Mouse (Mus musculus) embryonic facial prominence, embryonic 10.5 days (tissue): ENCODE results near the gene Siae. TPM values are rescaled to one million over a fixed set of nuclear protein-coding genes. Genes with fewer than 3 reads are reported as not detected.

Experiments
- DNase-seq: peaks from one replicate; pipeline ENCODE4 v3.0.0-alpha.2; 2017; ENCODE audit warnings: low spot score
- H3K27ac ChIP-seq: fragments of 300-500 bp; sonication (generic); replicated peaks from 2 replicates; pipeline ENCODE4 v1.5.1; 2016; ENCODE audit warnings: mild to moderate bottlenecking
- H3K27me3 ChIP-seq: fragments of 300-500 bp; sonication (generic); replicated peaks from 2 replicates; pipeline ENCODE4 v1.6.1; 2016; ENCODE audit warnings: low read depth, mild to moderate bottlenecking; ENCODE audit not compliant: poor library complexity, severe bottlenecking
- H3K36me3 ChIP-seq: fragments of 300-500 bp; sonication (generic); replicated peaks from 2 replicates; pipeline ENCODE4 v1.6.1; 2016; ENCODE audit warnings: mild to moderate bottlenecking, moderate library complexity
- H3K4me1 ChIP-seq: fragments of 300-500 bp; sonication (generic); 2 replicates; pipeline ENCODE4 v1.6.1; 2016
- H3K4me3 ChIP-seq: fragments of 300-500 bp; sonication (generic); 2 replicates; pipeline ENCODE4 v1.5.1; 2016; ENCODE audit warnings: mild to moderate bottlenecking, moderate library complexity
- H3K9me3 ChIP-seq: fragments of 300-500 bp; sonication (generic); 2 replicates; pipeline ENCODE4 v1.6.1; 2016; ENCODE audit warnings: mild to moderate bottlenecking
- WGBS: fragments of 180-500 bp; shearing (Covaris S2); methylation state at CpG from one replicate; pipeline ENCODE4 v1.1.7; 2016; 5-methylcytosine and 5-hydroxymethylcytosine counted together
- polyA plus RNA-seq: library from polyadenylated mRNA; unstranded; fragments of >200 nt; fragmentation: Nextera tagmentation; extraction: Ambion mirVana; gene quantifications from 2 replicates; pipeline ENCODE4 v1.2.1, GENCODE M21; 2016

Siae gene
- polyA plus RNA-seq, 1 experiment from 2014 or later: 4.8 TPM

DNA sequence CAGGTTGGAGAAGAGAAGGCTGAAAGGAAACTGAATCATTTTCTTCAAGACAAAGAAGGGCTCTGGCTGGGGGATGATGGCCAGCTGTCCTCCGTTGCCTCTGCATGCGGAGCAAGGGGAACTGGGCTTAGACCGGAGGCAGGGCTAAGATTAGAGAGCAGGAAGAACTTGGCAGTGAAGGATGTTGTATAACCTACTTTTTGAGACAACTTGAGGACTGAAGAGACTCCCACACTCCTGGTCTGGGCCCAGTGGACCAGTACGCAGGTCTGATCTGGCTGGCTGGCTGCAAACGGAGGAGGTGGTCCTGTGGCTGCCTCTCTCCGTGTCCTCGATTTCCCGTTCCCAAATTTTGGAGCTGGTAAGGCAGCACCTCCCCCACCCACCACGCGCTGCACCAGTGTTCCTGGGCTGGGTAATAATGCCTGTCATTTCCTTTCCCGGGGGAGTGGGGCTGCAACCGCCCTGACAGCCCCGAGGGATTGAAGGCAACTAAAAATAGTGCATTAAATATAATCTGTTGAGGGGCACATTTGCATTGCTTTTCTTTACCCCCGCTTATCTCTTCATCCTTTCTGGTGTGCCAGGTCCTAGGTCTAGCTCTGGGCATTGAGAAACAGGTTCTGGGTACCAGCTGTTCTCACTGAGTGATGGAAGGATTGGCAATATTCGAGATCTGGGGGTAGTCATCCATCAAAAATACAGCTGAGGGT lies 12.6 kb downstream of the Siae start:
- 0 out of 2 replicates have a peak, but pooled peaks cover 11% of the 10 kb centered on the region for H3K27me3 ChIP-seq
- H3K27ac ChIP-seq: no peak overlapping the region
- H3K4me3 ChIP-seq: no peak overlapping the region
- H3K4me1 ChIP-seq: peaks cover 15% of the 10 kb centered on the region
- WGBS: 46% methylated on average over 15 of the region's 15 CpGs
- DNase-seq: no peak
- no peaks in the 10 kb centered on the region for H3K9me3 ChIP-seq
- H3K36me3 ChIP-seq: no peaks in the 10 kb centered on the region

DNA sequence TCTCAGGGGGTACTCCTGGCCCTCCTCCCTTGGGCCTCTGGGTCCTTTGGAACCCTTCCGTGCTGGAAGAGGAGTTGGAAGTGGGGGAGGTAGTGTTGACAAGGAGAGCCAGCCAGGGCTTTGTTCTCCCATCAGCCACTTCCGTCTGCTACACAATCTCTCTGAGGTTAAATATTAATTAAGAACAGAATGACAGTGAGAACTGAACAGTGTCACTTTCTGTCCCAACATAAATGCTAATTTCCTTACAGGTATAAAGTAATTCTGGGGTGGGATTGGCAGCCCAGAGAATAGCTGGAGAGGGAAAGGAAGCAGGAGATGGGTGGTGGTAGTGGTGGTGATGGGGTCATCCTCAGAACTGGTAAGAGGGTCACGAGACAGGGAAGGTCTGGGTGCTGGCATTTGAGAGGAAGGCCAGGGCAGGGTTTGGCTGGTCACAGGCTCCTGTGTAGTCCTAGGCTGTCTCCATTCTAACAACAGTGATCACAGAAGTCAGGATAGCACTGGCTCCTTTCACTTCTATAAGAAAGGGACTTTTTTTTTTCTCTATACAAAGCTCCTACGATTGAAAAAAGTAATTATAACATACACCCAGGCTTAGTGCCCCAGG lies 13.2 kb downstream of the Siae start:
- H3K4me1 ChIP-seq: peaks cover 15% of the 10 kb centered on the region
- H3K9me3 ChIP-seq: no peaks in the 10 kb centered on the region
- 57% methylated on average over 4 of the region's 4 CpGs for WGBS
- 0 out of 2 replicates have a peak, but pooled peaks cover 11% of the 10 kb centered on the region for H3K27me3 ChIP-seq
- H3K27ac ChIP-seq: no peak overlapping the region
- no peak overlapping the region for H3K4me3 ChIP-seq
- H3K36me3 ChIP-seq: no peaks in the 10 kb centered on the region
- no peak for DNase-seq

DNA sequence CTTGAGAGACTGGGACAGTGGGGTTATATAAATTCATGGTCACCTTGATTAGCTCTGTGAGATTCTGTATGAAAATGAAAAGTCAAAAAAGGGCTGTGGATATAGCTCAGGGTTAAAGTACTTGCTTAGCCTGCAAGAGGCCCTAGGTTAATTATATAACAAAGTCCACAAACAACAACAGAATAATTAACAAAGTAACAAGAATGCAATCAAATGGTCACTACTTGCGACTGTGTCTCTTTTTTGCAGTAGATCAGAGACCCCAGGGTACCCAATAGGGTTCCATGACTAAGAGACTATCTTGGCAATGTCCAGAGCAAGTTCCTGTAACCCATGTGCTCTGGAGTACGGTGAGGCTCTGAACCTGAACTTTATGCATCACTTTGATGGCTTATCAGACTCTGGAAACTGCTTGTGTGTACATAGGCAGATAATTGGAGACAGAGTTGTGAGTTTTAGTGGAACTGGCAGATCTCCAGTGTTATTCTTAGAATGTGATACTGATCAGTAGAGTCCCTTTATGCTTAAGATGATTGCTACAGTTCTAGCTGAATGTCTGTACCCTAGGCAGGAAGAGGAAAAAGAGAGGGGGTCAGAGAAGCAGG lies 13.8 kb downstream of the Siae start:
- 76% methylated on average over 2 of the region's 2 CpGs for WGBS
- H3K36me3 ChIP-seq: no peaks in the 10 kb centered on the region
- no peak overlapping the region for H3K4me3 ChIP-seq
- no peaks in the 10 kb centered on the region for H3K9me3 ChIP-seq
- no peak for DNase-seq
- H3K27ac ChIP-seq: no peak overlapping the region
- H3K4me1 ChIP-seq: peaks cover 15% of the 10 kb centered on the region
- 0 out of 2 replicates have a peak, but pooled peaks cover 11% of the 10 kb centered on the region for H3K27me3 ChIP-seq

DNA sequence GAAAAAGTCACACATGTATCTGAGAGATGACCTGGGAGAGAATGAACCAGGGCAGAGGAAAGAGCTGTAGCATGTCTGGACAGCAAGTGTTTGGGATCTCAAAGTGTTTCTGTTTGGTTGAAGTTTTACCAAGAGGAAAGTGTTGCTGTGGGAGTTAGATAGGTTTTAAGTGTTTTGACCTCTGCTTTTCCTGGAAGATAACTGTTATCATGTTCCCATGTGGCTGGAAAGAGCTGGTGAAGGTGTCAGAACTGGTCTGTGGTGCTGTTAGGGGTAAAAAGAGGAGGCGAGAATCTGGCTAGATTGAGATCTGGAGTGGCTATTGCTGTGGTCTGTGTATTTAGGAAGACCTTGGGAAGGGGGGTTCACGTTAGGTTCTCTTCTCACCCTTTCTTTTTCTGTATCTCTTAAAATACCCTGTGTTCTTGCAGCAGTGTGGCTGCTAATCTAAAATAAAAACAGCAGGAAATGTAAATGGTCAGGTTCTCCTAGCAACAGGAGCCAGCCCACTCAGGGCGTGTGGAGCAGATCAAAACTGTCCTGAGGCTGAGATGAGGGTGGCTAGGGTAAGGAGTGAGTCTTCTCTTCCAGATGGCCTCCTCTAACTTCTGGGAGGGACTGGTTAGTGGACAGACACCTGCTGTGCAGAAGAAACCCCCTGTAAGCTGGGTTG lies 16.8 kb downstream of the Siae start:
- no peaks in the 10 kb centered on the region for H3K9me3 ChIP-seq
- no peak overlapping the region for H3K27ac ChIP-seq
- H3K36me3 ChIP-seq: no peaks in the 10 kb centered on the region
- peaks cover 22% of the 10 kb centered on the region for H3K4me1 ChIP-seq
- no peak overlapping the region for H3K4me3 ChIP-seq
- DNase-seq: no peak
- peaks cover 11% of the 10 kb centered on the region; the same call in 1 of the 2 replicates for H3K27me3 ChIP-seq
- 69% methylated on average over 3 of the region's 3 CpGs for WGBS

DNA sequence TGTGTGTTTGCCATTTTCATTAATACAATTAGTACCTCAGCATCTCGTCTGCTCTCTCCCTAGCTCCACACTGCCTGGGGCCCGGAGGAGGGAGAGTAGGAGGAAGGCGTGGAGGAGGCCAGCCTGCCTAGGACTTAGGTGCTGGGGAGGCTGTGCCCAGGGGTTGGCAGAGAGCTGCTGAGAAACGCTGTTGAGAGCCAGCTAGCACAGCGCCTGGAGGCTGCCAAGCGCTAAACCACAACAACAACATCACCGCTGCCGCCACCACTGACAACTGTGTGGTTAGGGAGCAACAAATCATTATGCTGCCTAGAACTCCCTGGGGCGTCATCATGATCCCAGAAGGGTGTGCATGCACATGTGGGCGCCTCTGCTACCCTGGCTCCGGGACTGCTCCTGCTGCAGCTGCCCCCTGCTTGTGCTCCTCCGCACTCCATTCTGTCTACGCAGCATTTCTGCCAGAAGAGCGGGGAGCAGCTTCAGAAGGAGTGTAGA lies 21.0 kb downstream of the Siae start:
- Histone ChIP-seq H3K27me3 (no peaks in the 10 kb centered on the region; the same call in 1 of the 2 replicates), H3K36me3 (no peaks in the 10 kb centered on the region), H3K27ac (no peak overlapping the region; the same call in 1 of the 2 replicates), H3K4me3 (peak overlapping the region; percentile 27; the same call in 1 of the 2 replicates), H3K4me1 (peaks cover 7% of the 10 kb centered on the region), H3K9me3 (no peaks in the 10 kb centered on the region)
- 29% methylated on average over 14 of the region's 14 CpGs for WGBS
- peak; percentile 12 for DNase-seq

DNA sequence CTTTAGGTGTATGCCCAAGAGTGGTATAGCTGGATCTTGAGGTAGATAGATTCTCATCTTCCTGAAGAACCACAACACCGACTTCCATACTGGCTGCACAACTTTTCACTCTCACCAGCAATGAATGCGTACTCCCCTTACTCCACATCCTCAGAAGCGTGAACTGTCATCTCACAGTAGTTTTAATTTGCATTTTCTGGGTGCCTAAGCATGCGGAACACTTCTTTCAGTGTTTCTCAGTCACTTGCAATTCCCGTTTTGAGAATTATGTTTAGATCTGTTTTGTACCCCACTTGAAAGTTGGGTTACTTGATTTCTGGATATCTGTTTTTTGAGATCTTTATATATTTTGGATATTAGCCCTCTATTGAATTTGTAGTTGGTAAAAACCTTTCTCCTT lies 28.1 kb downstream of the Siae start:
- no peak for DNase-seq
- no peak overlapping the region for H3K27ac ChIP-seq
- no peaks in the 10 kb centered on the region for H3K27me3 ChIP-seq
- no peak overlapping the region for H3K4me3 ChIP-seq
- H3K9me3 ChIP-seq: no peaks in the 10 kb centered on the region
- WGBS: 86% methylated on average over 5 of the region's 5 CpGs
- no peaks in the 10 kb centered on the region for H3K36me3 ChIP-seq
- no peaks in the 10 kb centered on the region for H3K4me1 ChIP-seq

DNA sequence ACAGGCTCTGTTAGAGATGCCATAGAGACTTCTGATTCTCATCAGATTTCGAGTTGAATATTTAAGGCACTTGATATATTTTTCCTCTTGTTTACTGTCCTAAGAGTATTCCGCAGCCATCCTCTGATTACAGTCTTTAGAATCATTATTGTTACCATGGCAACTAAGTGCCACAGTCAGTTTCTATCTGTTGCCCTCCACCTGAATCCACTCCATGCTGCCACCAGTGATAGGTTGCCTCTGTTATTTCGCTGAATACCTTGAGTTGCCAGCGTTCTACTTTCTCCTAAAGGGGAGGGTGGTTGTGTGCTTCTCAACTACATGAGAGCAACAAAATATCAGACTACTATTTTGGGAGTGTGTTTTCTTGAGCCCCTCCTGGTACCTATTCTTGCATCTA lies 31.2 kb downstream of the Siae start:
- Histone ChIP-seq H3K4me1 (no peaks in the 10 kb centered on the region), H3K36me3 (no peaks in the 10 kb centered on the region), H3K9me3 (no peaks in the 10 kb centered on the region), H3K4me3 (no peak overlapping the region), H3K27ac (no peak overlapping the region), H3K27me3 (no peaks in the 10 kb centered on the region)
- no peak for DNase-seq
- WGBS: 78% methylated on average over 4 of the region's 4 CpGs

DNA sequence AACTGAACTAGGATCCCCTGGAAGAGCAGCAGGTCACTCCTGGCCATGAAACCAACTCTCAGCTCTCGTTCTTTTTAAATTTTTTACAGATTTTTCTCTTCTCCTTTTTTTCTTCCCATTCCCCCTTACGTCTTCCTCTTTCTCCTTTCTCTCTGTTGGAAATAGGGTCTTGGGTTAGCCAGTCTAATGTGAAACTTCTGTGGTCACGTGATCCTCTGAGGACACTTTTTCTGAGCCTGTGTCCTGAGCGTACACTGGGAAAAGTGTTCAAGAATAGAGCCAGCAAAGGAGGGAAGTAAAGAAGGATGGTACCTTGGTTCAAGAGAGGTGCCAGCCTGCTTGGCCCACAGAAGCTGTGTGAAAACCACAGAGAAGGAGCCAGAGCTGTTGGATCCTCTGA lies 34.9 kb downstream of the Siae start:
- Histone ChIP-seq H3K9me3 (no peaks in the 10 kb centered on the region), H3K27ac (no peak overlapping the region), H3K4me1 (peaks cover 6% of the 10 kb centered on the region; the same call in 1 of the 2 replicates), H3K36me3 (no peaks in the 10 kb centered on the region), H3K27me3 (no peaks in the 10 kb centered on the region), H3K4me3 (no peak overlapping the region)
- 83% methylated on average over 4 of the region's 4 CpGs for WGBS
- DNase-seq: no peak

DNA sequence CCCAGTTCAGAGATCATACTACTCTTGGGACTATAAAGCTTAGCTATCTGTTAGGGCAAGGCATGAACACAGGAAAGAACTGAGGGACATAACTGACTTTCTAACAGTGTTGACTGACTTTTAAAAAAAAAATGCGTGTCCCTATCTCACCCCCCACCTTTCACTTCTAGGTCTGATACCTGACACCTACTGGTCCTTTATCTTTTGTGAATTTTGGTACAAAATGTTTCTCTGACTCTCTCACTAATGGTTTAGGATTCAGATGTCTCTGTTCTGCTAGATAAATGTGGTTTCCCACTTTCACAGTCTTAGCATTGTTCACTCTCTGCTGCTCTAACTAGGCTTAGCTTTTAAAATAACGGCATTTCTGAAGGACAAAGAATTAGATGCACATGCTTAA lies 36.5 kb downstream of the Siae start:
- WGBS: 76% methylated on average over 2 of the region's 2 CpGs
- DNase-seq: no peak
- Histone ChIP-seq H3K27ac (no peak overlapping the region), H3K27me3 (no peaks in the 10 kb centered on the region), H3K36me3 (no peaks in the 10 kb centered on the region), H3K9me3 (no peaks in the 10 kb centered on the region), H3K4me3 (no peak overlapping the region), H3K4me1 (peaks cover 6% of the 10 kb centered on the region; the same call in 1 of the 2 replicates)

DNA sequence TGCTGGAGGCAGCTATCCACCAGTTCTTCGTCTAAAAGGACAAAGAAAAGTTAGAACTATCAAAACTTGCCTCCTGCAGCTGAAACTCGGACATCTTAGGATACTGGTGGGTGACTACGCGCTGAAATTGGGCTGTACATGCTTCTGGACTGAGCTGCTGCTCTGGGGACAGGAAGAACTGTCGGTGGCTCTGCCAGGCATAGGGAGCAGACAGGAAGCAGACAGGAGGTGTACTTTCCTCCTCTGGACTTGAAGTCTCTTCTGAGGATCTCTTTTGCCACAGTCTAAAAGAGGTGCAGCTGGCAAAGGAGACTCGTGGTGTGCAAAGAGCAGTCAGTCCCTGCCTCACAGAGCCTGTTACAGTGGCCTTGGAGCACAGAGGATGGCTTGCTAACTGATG lies 37.1 kb downstream of the Siae start:
- Histone ChIP-seq H3K4me3 (no peak overlapping the region), H3K9me3 (no peaks in the 10 kb centered on the region), H3K27ac (no peak overlapping the region), H3K27me3 (no peaks in the 10 kb centered on the region), H3K36me3 (no peaks in the 10 kb centered on the region), H3K4me1 (peaks cover 6% of the 10 kb centered on the region; the same call in 1 of the 2 replicates)
- no peak for DNase-seq
- 59% methylated on average over 6 of the region's 6 CpGs for WGBS

DNA sequence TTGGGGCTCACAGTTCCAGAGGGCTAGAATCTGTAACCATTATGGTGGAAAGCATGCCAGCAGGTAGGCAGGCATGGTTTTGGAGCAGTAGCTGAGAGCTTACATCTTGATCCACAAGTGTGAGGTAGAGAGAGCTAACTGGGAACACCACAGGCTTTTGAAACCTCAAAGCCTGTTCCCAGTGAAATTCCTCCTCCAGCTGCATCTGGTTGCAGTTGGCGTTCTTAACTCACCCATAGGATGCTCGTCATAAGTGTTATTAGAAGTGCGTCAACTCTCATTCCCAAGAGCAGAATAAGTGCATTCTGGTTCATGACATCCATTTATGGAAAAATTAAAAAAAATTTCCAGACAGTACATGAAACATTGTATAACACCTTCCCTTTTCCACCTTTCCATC lies 38.2 kb downstream of the Siae start:
- Histone ChIP-seq H3K4me3 (no peak overlapping the region), H3K9me3 (no peaks in the 10 kb centered on the region), H3K36me3 (no peaks in the 10 kb centered on the region), H3K27ac (no peak overlapping the region), H3K4me1 (peaks cover 6% of the 10 kb centered on the region; the same call in 1 of the 2 replicates), H3K27me3 (no peaks in the 10 kb centered on the region)
- DNase-seq: no peak
- 85% methylated on average over 3 of the region's 3 CpGs for WGBS

DNA sequence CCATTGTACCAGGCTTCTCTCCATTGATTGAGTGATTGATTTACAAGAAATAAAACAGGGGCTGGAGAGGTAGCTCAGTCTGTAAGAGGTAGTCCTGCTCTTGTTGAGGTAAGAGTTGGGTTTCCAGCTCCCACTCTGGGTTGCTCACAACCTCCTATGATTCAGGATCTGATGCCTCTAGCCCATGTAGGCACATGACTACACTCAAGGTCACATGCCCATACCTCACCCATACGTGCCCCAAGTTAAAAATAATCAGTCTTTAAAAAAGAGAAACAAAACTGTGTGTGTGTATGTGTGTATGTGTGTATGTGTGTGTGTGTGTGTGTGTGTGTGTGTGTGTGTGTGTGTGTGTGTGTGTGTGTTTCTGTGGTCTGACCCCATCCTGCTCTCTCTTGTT lies 40.1 kb downstream of the Siae start:
- H3K4me3 ChIP-seq: no peak overlapping the region
- peaks cover 6% of the 10 kb centered on the region; the same call in 1 of the 2 replicates for H3K4me1 ChIP-seq
- H3K27ac ChIP-seq: no peak overlapping the region
- H3K27me3 ChIP-seq: no peaks in the 10 kb centered on the region
- no peaks in the 10 kb centered on the region for H3K9me3 ChIP-seq
- DNase-seq: no peak
- no peaks in the 10 kb centered on the region for H3K36me3 ChIP-seq
- 80% methylated on average over 1 of the region's 1 CpGs for WGBS
